Mouse (Mus musculus) small intestine, adult 2 months (tissue): ENCODE data around the gene Mrtfa. TPM values are rescaled to one million over a fixed set of nuclear protein-coding genes. Genes with fewer than 3 reads are reported as not detected.

Source experiments
- H3K27ac ChIP-seq: fragments of 200-500 bp; 2 replicates; pipeline ENCODE4 v1.5.1; 2012; ENCODE audit warnings: low read depth, low read length, control low read depth, inconsistent platforms; ENCODE audit not compliant: insufficient read depth
- H3K27me3 ChIP-seq: fragments of 200-500 bp; 2 replicates; pipeline ENCODE4 v1.6.1; 2012; ENCODE audit warnings: mild to moderate bottlenecking, moderate library complexity, low read length, inconsistent platforms; ENCODE audit not compliant: control insufficient read depth, insufficient read depth
- H3K36me3 ChIP-seq: fragments of 200-500 bp; 2 replicates; pipeline ENCODE4 v1.6.1; 2012; ENCODE audit warnings: mild to moderate bottlenecking, low read length, control low read depth, inconsistent platforms; ENCODE audit not compliant: control insufficient read depth, insufficient read depth
- H3K4me1 ChIP-seq: fragments of 200-500 bp; 2 replicates; pipeline ENCODE4 v1.6.1; 2012; ENCODE audit warnings: low read length, inconsistent platforms, mixed read lengths; ENCODE audit not compliant: control insufficient read depth, insufficient read depth, insufficient read length
- H3K4me3 ChIP-seq: fragments of 200-500 bp; 2 replicates; pipeline ENCODE4 v1.5.1; 2012; ENCODE audit warnings: low read depth, mild to moderate bottlenecking, control low read depth, inconsistent platforms, low read length, moderate library complexity
- CTCF ChIP-seq: fragments of 200-500 bp; IDR thresholded peaks from 2 replicates; pipeline ENCODE4 v1.5.1; 2012; ENCODE audit warnings: low read depth, mild to moderate bottlenecking, control low read depth, inconsistent platforms, low read length, moderate library complexity, mixed read lengths; ENCODE audit not compliant: insufficient replicate concordance, insufficient read length; ENCODE audit errors: extremely low read depth
- POLR2A ChIP-seq: fragments of 200-500 bp; IDR thresholded peaks from 2 replicates; pipeline ENCODE4 v1.6.1; 2012; ENCODE audit warnings: low read depth, mild to moderate bottlenecking, control low read depth, inconsistent platforms, low read length, moderate library complexity
- whole genome bisulfite sequencing: fragments of 180-500 bp; shearing (Covaris S2); methylation state at CpG from one replicate; pipeline ENCODE4 v1.1.7; 2018; 5-methylcytosine and 5-hydroxymethylcytosine counted together
- polyA plus RNA-seq: library from polyadenylated mRNA; depleted of rRNA; stranded (reverse); fragments of >200 nt; gene quantifications from 2 replicates; pipeline ENCODE4 v1.2.3, GENCODE M21; 2012

Gene Mrtfa
- polyA plus RNA-seq, 1 experiment = 34.5 TPM

GRCm38 (mm10) chr15:81103500-81103899, 87.1 kb downstream of the Mrtfa start:
- 84% methylated on average over 3 of the region's 3 CpGs for WGBS
- Histone ChIP-seq H3K27ac (no peak overlapping the region), H3K4me1 (peaks cover 2% of the 10 kb centered on the region; the same call in 1 of the 2 replicates), H3K4me3 (peak overlapping the region; percentile 14; the same call in 1 of the 2 replicates), H3K27me3 (no peaks in the 10 kb centered on the region), H3K36me3 (no peaks in the 10 kb centered on the region; the same call in 1 of the 2 replicates)
- TF ChIP-seq POLR2A (no peak), CTCF (no peak)

GRCm38 (mm10) chr15:81102274-81102879, 88.2 kb downstream of the Mrtfa start:
- WGBS = 77% methylated on average over 13 of the region's 13 CpGs
- H3K4me3 ChIP-seq = 0 out of 2 replicates have a peak overlapping the region, but pooled peaks have one; percentile 2
- no peaks in the 10 kb centered on the region; the same call in 1 of the 2 replicates for H3K36me3 ChIP-seq
- no peak for TF ChIP-seq CTCF
- H3K4me1 ChIP-seq = peaks cover 2% of the 10 kb centered on the region
- no peaks in the 10 kb centered on the region for H3K27me3 ChIP-seq
- no peak overlapping the region for H3K27ac ChIP-seq

- Histone ChIP-seq H3K27ac (no peak overlapping the region), H3K27me3 (no peaks in the 10 kb centered on the region), H3K4me3 (no peak overlapping the region), H3K4me1 (peaks cover 2% of the 10 kb centered on the region), H3K36me3 (no peaks in the 10 kb centered on the region; the same call in 1 of the 2 replicates)
- TF ChIP-seq CTCF = no peak
- no peak for TF ChIP-seq POLR2A
- WGBS = 70% methylated on average over 5 of the region's 5 CpGs
Measured at GRCm38 (mm10) chr15:81101316-81101715, 89.2 kb downstream of the Mrtfa start.

- TF ChIP-seq POLR2A (no peak), CTCF (no peak)
- WGBS = 88% methylated on average over 11 of the region's 11 CpGs
- Histone ChIP-seq H3K4me1 (peaks cover 2% of the 10 kb centered on the region), H3K27ac (no peak overlapping the region), H3K36me3 (no peaks in the 10 kb centered on the region), H3K27me3 (no peaks in the 10 kb centered on the region), H3K4me3 (no peak overlapping the region)
Measured at GRCm38 (mm10) chr15:81099269-81099668, 91.3 kb downstream of the Mrtfa start.

GRCm38 (mm10) chr15:81098689-81099088, 91.9 kb downstream of the Mrtfa start:
- Histone ChIP-seq H3K4me1 (peaks cover under 1% of the 10 kb centered on the region), H3K27me3 (no peaks in the 10 kb centered on the region), H3K27ac (no peak overlapping the region), H3K36me3 (no peaks in the 10 kb centered on the region), H3K4me3 (no peak overlapping the region)
- no peak for TF ChIP-seq CTCF
- TF ChIP-seq POLR2A = no peak
- WGBS = 87% methylated on average over 3 of the region's 3 CpGs

- H3K4me1 ChIP-seq = no peaks in the 10 kb centered on the region; the same call in 1 of the 2 replicates
- no peaks in the 10 kb centered on the region for H3K27me3 ChIP-seq
- no peaks in the 10 kb centered on the region for H3K36me3 ChIP-seq
- H3K4me3 ChIP-seq = no peak overlapping the region
- TF ChIP-seq POLR2A (no peak), CTCF (no peak)
- WGBS = 77% methylated on average over 6 of the region's 6 CpGs
- H3K27ac ChIP-seq = no peak overlapping the region
Measured at GRCm38 (mm10) chr15:81097896-81098295, 92.7 kb downstream of the Mrtfa start.

- Histone ChIP-seq H3K27ac (no peak overlapping the region), H3K36me3 (no peaks in the 10 kb centered on the region), H3K4me1 (no peaks in the 10 kb centered on the region; the same call in 1 of the 2 replicates), H3K4me3 (no peak overlapping the region), H3K27me3 (no peaks in the 10 kb centered on the region)
- 50% methylated on average over 4 of the region's 4 CpGs for WGBS
- no peak for TF ChIP-seq POLR2A
- TF ChIP-seq CTCF = no peak
Measured at GRCm38 (mm10) chr15:81097456-81097855, 93.1 kb downstream of the Mrtfa start.
